Mouse (Mus musculus) spleen, adult 2 months (tissue): Measurements from ENCODE around the gene Ntf3.

Experiments
- CTCF ChIP-seq: fragments of 200-500 bp; IDR thresholded peaks from 2 replicates; pipeline ENCODE4 v1.5.1; 2011; ENCODE audit warnings: mild to moderate bottlenecking, inconsistent platforms; ENCODE audit not compliant: insufficient read depth, insufficient read length, insufficient replicate concordance; ENCODE audit errors: extremely low read depth
- POLR2A ChIP-seq: fragments of 200-500 bp; IDR thresholded peaks from 2 replicates; pipeline ENCODE4 v1.6.1; 2011; ENCODE audit warnings: low read depth, low read length, inconsistent platforms

DNA sequence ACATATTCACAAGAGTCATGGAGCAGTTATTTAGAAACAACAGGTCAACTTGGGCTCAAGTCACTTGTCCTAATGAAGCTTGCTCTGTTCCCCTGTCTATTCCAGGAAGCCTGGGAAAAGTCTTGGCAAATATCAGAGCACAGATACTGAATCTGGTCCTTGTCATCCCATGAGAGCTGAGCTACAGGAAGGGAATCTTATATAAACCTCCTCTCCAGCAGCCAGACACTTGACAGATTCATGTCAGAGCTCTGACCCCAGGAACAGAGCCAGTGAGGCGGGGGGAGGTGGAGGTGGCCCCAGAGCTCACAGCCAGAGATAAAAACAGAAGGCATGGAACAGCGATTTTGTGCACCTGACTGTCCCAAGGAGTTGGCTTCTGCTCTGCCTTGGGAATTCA lies 26.3 kb downstream of the Ntf3 start:
- TF ChIP-seq POLR2A (no peak), CTCF (no peak)
